Mouse (Mus musculus) spleen, adult 2 months (tissue): Measurements from ENCODE around the gene Tunar.

ENCODE experiments used
- CTCF ChIP-seq: fragments of 200-500 bp; IDR thresholded peaks from 2 replicates; pipeline ENCODE4 v1.5.1; 2011; ENCODE audit warnings: mild to moderate bottlenecking, inconsistent platforms; ENCODE audit not compliant: insufficient read depth, insufficient read length, insufficient replicate concordance; ENCODE audit errors: extremely low read depth
- POLR2A ChIP-seq: fragments of 200-500 bp; IDR thresholded peaks from 2 replicates; pipeline ENCODE4 v1.6.1; 2011; ENCODE audit warnings: low read depth, low read length, inconsistent platforms

GRCm38 (mm10) chr12:105346861-105347260, 13.2 kb downstream of the Tunar start:
- TF ChIP-seq CTCF (no peak), POLR2A (no peak)
